Mouse (Mus musculus) limb, embryonic 12.5 days (tissue): ENCODE measurements at regions not wholly inside any gene's neighbourhood (a gene's known extent, or its start where the extent isn't known, plus 50 kb on each side); places are given as distances from the start of the nearest gene placed in this dataset.

ENCODE experiments used
- ATAC-seq: fragments of 200-750 bp; cut with Nextera tagmentation; 2 replicates; pipeline ENCODE4 v1.8.0; 2017; ENCODE audit warnings: low read depth, moderate TSS enrichment; ENCODE audit not compliant: insufficient number of reproducible peaks, insufficient read depth, low FRiP score, low TSS enrichment
- H3K27ac ChIP-seq: fragments of 300-500 bp; sonication (generic); 2 replicates; pipeline ENCODE4 v1.5.1; 2016; ENCODE audit warnings: mild to moderate bottlenecking, moderate library complexity
- H3K27me3 ChIP-seq: fragments of 300-500 bp; sonication (generic); 2 replicates; pipeline ENCODE4 v1.6.1; 2016; ENCODE audit warnings: mild to moderate bottlenecking, moderate library complexity
- H3K36me3 ChIP-seq: fragments of 300-500 bp; sonication (generic); 2 replicates; pipeline ENCODE4 v1.6.1; 2016; ENCODE audit warnings: mild to moderate bottlenecking, moderate library complexity
- H3K4me1 ChIP-seq: fragments of 300-500 bp; sonication (generic); replicated peaks from 2 replicates; pipeline ENCODE4 v1.6.1; 2016
- H3K4me2 ChIP-seq: fragments of 300-500 bp; sonication (generic); 2 replicates; pipeline ENCODE4 v1.6.1; 2016; ENCODE audit warnings: mild to moderate bottlenecking, moderate library complexity
- H3K4me3 ChIP-seq: fragments of 300-500 bp; sonication (generic); replicated peaks from 2 replicates; pipeline ENCODE4 v1.5.1; 2016; ENCODE audit warnings: mild to moderate bottlenecking
- H3K9ac ChIP-seq: fragments of 300-500 bp; sonication (generic); replicated peaks from 2 replicates; pipeline ENCODE4 v1.6.1; 2016; ENCODE audit warnings: mild to moderate bottlenecking, moderate library complexity
- H3K9me3 ChIP-seq: fragments of 300-500 bp; sonication (generic); 2 replicates; pipeline ENCODE4 v1.6.1; 2016; ENCODE audit warnings: mild to moderate bottlenecking, moderate library complexity
- WGBS: fragments of 180-500 bp; shearing (Covaris S2); methylation state at CpG from one replicate; pipeline ENCODE4 v1.1.7; 2016; 5-methylcytosine and 5-hydroxymethylcytosine counted together

DNA sequence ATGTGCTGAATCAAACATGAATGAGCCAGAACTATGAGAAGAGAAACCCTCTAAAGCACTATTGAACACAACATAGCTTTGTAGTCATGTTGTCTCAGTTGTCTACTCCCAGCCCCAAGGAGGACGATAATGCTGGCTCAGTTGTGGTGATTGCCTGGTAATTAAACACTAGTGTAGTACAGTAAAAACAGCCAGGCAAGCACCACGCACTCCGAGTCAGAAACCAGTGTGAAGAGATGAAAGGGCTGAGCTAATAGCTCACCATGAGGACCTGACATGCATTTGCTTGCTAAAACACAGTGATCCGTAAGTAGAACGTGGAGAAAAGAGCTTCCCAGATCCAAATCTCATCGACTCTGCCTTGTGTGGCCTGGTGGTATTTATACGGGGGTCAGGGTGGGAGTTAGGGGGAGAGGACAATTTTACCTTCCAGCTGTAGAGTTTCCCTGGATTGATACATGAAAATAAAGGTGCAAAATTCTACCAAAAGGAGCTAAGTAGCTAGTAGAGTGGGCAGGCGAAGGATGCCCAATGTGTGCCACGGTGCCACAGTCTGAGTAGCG is 80.0 kb upstream of the Otx2 start:
- Histone ChIP-seq H3K9me3 (no peaks in the 10 kb centered on the region), H3K27ac (no peak overlapping the region), H3K4me2 (no peak overlapping the region), H3K27me3 (peaks cover 24% of the 10 kb centered on the region), H3K36me3 (no peaks in the 10 kb centered on the region), H3K4me1 (peaks cover 30% of the 10 kb centered on the region), H3K9ac (no peak overlapping the region), H3K4me3 (no peak overlapping the region)
- ATAC-seq: no peak
- 19% methylated on average over 10 of the region's 10 CpGs for WGBS

DNA sequence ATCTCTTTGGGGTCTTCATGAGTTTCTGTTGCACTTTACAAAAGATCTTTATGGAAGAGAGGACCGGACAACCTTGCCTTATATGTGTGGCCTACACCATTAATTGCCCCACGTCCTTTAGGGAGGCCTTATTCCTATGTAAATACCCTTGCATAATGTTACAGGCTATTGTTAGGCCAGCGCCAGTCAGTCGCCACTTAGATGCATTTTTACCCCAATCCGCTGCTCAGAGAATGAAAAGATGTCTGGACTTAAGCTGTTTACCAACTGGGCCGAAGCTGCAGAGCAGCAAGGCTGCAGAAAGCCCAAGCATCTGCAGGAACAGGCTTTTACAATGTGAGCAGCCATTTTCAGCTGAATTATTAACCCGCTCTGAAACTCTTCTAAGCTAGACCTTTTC is 79.5 kb upstream of the Otx2 start:
- WGBS: 38% methylated on average over 7 of the region's 7 CpGs
- ATAC-seq: no peak
- Histone ChIP-seq H3K36me3 (no peaks in the 10 kb centered on the region), H3K9ac (no peak overlapping the region), H3K27me3 (peaks cover 24% of the 10 kb centered on the region), H3K4me3 (no peak overlapping the region), H3K9me3 (no peaks in the 10 kb centered on the region), H3K27ac (no peak overlapping the region), H3K4me1 (peaks cover 30% of the 10 kb centered on the region), H3K4me2 (no peak overlapping the region)

DNA sequence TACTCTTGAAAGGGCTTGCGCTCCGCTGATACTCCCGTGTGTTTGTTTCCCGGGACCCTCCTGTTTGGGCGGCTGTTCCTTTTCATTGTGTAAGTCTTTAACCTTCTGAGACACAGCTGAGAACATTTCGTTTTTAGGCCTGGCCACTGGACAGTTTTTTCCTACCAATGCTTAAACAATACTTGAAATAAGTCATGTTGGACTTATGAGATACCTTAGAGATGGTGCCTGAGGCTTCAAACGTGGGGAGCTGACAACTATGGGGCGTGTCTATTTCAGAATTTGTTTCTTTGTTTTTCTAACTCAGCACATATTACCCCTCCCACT is 78.9 kb upstream of the Otx2 start:
- H3K36me3 ChIP-seq: no peaks in the 10 kb centered on the region
- peaks cover 24% of the 10 kb centered on the region for H3K27me3 ChIP-seq
- H3K9ac ChIP-seq: no peak overlapping the region
- 39% methylated on average over 8 of the region's 8 CpGs for WGBS
- ATAC-seq: no peak
- no peak overlapping the region for H3K27ac ChIP-seq
- H3K9me3 ChIP-seq: no peaks in the 10 kb centered on the region
- H3K4me1 ChIP-seq: peaks cover 30% of the 10 kb centered on the region
- H3K4me3 ChIP-seq: no peak overlapping the region
- H3K4me2 ChIP-seq: peak overlapping the region; percentile 45

DNA sequence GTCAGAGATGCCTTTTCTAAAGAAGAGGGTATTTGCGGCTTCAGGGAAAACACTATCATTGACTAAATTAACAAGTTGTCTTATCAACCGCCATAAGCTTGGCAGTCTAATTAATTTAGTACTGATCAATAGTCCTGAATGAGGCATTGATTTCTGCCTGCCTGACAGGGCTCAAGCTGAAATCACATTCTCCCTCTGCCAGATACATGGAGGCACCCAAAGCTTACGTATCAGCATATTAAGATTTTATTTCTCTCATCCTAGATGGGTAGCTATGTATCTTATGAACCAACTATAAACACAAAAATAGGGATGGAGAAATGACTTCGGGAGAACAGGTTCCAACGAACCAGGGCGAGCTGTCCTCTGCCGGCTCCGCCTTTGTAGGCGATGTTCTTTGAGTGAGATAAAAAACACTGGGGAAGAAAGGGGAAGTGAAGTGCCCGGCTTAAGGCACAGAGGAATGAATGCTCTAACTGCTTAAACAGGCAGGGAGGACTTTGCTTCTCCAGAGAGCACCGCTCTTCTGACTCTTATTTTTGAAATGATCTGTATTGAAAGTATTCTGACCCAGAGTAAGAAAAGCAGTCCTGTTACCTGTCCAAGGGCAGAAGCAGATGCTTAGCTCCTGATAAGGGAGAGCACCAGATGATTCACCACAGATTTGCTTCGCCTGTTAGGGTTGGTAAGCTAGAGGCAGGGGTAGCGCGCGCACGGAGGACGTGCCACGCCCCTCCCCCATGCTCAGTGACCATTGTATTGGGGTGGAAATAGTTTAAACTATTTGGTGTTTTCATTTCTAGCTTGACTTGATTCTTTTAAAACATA is 78.3 kb upstream of the Otx2 start:
- peak overlapping the region; percentile 45 for H3K4me2 ChIP-seq
- H3K27ac ChIP-seq: no peak overlapping the region
- H3K27me3 ChIP-seq: peaks cover 24% of the 10 kb centered on the region
- H3K4me3 ChIP-seq: peak overlapping the region; percentile 18; the same call in 1 of the 2 replicates
- no peaks in the 10 kb centered on the region for H3K9me3 ChIP-seq
- no peak for ATAC-seq
- H3K9ac ChIP-seq: no peak overlapping the region
- H3K36me3 ChIP-seq: no peaks in the 10 kb centered on the region
- WGBS: 20% methylated on average over 18 of the region's 18 CpGs
- peaks cover 30% of the 10 kb centered on the region for H3K4me1 ChIP-seq

DNA sequence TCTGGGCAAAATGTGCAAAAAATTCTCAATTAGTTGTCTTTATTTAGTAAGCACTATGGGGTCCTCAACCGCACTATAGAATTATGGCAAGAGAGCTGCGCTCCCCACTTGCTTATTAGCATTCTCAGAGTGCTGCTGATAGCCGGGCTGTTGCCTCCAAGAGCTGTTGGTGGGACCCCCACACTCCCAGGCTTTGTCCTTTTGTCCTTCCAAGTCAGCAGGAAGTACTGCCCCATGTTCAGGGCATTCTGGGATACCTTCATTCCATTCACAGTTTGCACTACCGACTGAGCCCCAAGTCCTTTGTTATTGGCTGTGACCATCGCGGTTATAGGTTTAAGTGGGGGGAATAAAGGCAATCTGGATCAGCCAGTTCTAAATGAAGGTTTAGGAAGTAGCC is 77.4 kb upstream of the Otx2 start:
- Histone ChIP-seq H3K4me2 (no peak overlapping the region), H3K27ac (no peak overlapping the region), H3K4me3 (no peak overlapping the region), H3K9ac (no peak overlapping the region), H3K9me3 (no peaks in the 10 kb centered on the region), H3K4me1 (peaks cover 30% of the 10 kb centered on the region), H3K27me3 (peaks cover 24% of the 10 kb centered on the region), H3K36me3 (no peaks in the 10 kb centered on the region)
- 21% methylated on average over 6 of the region's 6 CpGs for WGBS
- ATAC-seq: no peak

DNA sequence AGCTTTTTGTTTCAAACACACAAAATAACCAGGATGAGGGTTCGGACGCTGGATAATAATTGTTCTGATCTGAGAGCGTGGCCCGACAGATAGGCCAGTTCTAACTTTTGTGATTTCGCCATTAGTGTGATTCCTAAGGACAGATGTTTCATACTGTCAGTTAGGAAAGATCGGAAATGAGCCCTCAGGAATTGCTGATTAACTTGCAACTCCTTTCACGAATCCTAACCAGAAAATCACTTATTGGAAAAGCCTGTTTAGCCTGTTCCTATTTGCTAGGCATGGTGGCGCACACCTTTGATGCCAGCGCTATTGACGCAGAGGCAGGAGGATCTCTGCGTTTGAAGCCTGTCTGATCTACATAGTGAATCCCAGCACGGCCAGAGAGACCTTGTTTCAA is 75.4 kb upstream of the Otx2 start:
- H3K9me3 ChIP-seq: no peaks in the 10 kb centered on the region
- no peak for ATAC-seq
- H3K4me3 ChIP-seq: no peak overlapping the region
- no peak overlapping the region for H3K9ac ChIP-seq
- no peaks in the 10 kb centered on the region for H3K36me3 ChIP-seq
- H3K27me3 ChIP-seq: peaks cover 22% of the 10 kb centered on the region
- WGBS: 93% methylated on average over 12 of the region's 12 CpGs
- no peak overlapping the region for H3K27ac ChIP-seq
- H3K4me1 ChIP-seq: peaks cover 28% of the 10 kb centered on the region
- H3K4me2 ChIP-seq: no peak overlapping the region

DNA sequence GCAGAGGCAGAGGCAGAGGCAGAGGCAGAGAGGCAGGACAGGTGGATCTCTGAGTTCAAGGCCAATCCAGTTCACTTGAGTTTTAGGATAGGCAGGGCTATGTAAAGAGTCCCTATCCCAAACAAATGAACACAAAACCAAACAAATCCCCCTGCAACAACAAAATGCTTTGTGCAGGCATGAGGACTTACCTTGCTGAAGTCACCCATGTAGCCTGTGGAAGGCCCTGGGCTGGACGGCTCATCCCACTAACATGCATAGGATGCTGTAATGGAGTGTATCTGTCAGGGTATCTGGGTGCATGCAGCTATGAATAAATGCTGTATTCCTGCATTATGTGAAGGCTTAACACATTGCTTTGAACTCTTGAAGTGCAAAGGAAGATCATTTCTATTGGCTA is 74.3 kb upstream of the Otx2 start:
- Histone ChIP-seq H3K4me3 (no peak overlapping the region), H3K27ac (no peak overlapping the region), H3K9me3 (no peaks in the 10 kb centered on the region), H3K36me3 (no peaks in the 10 kb centered on the region), H3K4me2 (no peak overlapping the region), H3K4me1 (peaks cover 22% of the 10 kb centered on the region), H3K9ac (no peak overlapping the region), H3K27me3 (peaks cover 16% of the 10 kb centered on the region)
- no peak for ATAC-seq
- WGBS: 93% methylated on average over 1 of the region's 1 CpGs

GRCm38 (mm10) chr14:48740942-48741602 is 67.5 kb upstream of the Otx2 start:
- Histone ChIP-seq H3K27me3 (no peaks in the 10 kb centered on the region), H3K9ac (no peak overlapping the region), H3K27ac (no peak overlapping the region), H3K9me3 (no peaks in the 10 kb centered on the region), H3K4me1 (no peaks in the 10 kb centered on the region), H3K4me2 (no peak overlapping the region), H3K36me3 (no peaks in the 10 kb centered on the region), H3K4me3 (no peak overlapping the region)
- WGBS: 57% methylated on average over 7 of the region's 7 CpGs
- ATAC-seq: no peak

GRCm38 (mm10) chr14:48739121-48739520 is 65.5 kb upstream of the Otx2 start:
- H3K4me1 ChIP-seq: no peaks in the 10 kb centered on the region
- no peak overlapping the region for H3K4me2 ChIP-seq
- H3K27ac ChIP-seq: no peak overlapping the region
- H3K9ac ChIP-seq: no peak overlapping the region
- no peak overlapping the region for H3K4me3 ChIP-seq
- H3K9me3 ChIP-seq: no peaks in the 10 kb centered on the region
- H3K36me3 ChIP-seq: no peaks in the 10 kb centered on the region
- no peaks in the 10 kb centered on the region for H3K27me3 ChIP-seq
- WGBS: 87% methylated on average over 4 of the region's 4 CpGs
- no peak for ATAC-seq

DNA sequence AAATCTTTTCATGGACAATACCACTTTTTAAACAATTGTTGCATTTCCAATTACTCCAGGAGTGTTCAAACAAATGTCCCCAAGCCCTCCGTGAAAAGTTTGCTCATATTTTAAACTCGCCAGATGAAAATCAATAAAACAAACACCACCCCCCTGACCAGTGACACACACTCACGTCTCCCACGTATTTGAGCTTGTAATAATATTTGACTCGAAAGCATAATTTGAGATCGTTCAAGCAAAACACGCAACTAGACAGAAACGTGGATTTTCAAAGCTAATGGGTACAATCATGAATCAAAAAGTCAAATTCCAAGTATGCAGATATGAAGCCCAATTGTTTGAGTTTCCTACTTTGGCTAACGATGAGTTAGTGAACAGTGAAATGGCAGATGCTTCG is 65.0 kb upstream of the Otx2 start:
- no peak for ATAC-seq
- H3K27me3 ChIP-seq: no peaks in the 10 kb centered on the region
- H3K4me2 ChIP-seq: no peak overlapping the region
- H3K4me3 ChIP-seq: no peak overlapping the region
- WGBS: 89% methylated on average over 10 of the region's 10 CpGs
- no peak overlapping the region for H3K27ac ChIP-seq
- H3K36me3 ChIP-seq: no peaks in the 10 kb centered on the region
- H3K9me3 ChIP-seq: no peaks in the 10 kb centered on the region
- no peaks in the 10 kb centered on the region for H3K4me1 ChIP-seq
- no peak overlapping the region for H3K9ac ChIP-seq

- Histone ChIP-seq H3K27me3 (no peaks in the 10 kb centered on the region), H3K27ac (no peak overlapping the region), H3K36me3 (no peaks in the 10 kb centered on the region), H3K9me3 (no peaks in the 10 kb centered on the region), H3K4me3 (no peak overlapping the region), H3K4me2 (no peak overlapping the region), H3K9ac (no peak overlapping the region), H3K4me1 (no peaks in the 10 kb centered on the region)
- WGBS: 81% methylated on average over 10 of the region's 10 CpGs
- ATAC-seq: no peak
These were observed 64.6 kb upstream of the Otx2 start for GRCm38 (mm10) chr14:48738213-48738612.
